Mouse (Mus musculus) urinary bladder, postnatal 14 days (tissue): ENCODE data around the gene Ptges3.
"Not testable (repeated sequence)": the region's sequence is repeated elsewhere in the genome, so short reads cannot be mapped to it uniquely, and the experiment has no call there.

Source experiments
- DNase-seq: peaks from one replicate; pipeline ENCODE4 v3.0.0; 2021; ENCODE audit warnings: low spot score

Gene Ptges3

DNA sequence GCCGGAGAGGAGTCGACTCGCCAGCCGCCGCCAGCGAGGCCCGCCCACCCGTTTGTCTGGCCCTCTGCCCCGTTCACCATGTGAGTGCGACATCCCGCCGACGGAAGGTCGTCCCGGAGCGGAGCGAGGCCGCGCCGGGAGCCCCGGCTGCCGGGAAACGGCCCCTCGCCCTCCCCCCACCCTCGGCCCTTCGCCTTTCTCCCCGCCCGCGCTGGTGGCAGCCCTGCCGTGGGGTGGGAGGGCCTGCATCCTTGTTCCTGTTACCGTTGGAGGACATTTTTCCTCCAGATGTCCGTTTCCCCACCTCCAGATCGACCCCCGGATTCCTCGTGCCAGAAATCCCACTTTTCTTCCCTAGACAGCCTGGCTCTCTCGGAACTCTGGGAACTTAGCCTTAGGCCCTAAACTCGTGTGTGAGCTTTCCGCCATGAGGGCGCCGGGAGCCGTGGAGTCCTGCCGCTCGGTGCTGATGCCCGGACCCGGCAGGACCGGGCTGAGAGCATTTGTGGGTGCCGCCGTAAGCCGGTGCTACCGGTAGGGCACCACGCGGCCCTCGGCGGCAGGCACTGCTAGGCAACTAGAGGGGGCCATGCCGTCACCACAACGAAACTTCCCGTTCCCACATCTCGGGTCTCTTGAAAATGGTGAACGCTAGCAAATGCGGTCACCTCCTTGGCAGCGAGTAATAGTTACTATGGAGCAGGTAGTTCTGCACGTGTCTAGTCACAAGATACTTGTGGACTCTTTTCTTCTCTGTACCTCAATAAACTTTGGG, 640 bp downstream of the Ptges3 start:
- DNase-seq: peak; percentile 31

- DNase-seq: no peak
These were observed 2.4 kb downstream of the Ptges3 start for GRCm38 (mm10) chr10:128061109-128061508.

DNA sequence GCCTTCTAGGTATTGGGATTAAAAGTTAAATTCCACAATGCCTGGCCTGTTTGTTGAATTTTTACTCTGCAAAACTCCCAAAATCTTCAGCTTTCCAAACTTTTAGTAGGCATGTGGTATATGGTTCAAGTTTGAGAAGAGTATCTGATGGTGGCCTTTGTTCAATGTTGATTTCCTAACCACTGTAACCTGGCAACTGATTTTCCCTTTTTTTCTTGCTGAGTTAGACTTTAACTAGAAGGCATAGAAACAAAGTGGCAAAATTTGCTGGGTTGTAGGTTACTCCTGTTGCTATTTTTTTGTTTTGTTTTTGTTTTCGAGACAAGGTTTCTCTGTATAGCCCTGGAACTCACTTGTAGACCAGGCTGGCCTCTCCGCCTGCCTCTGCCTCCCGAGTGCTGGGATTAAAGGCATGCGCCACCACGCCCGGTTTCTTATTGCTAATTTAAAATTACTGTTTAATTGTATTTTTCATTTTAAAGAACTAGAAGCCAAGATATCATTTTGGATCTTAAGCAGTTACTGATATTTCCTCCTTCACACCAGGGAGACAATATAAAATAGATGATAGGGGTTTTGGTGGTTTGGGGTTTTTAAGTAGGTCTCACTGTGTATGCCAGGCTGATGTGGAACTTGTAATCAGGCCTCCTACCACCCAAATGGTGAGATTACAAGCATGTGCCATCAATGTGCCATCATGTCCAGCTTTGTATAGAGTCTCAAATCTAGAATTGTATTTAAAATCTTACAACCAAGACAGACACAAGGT, 3.7 kb downstream of the Ptges3 start:
- no peak for DNase-seq

DNA sequence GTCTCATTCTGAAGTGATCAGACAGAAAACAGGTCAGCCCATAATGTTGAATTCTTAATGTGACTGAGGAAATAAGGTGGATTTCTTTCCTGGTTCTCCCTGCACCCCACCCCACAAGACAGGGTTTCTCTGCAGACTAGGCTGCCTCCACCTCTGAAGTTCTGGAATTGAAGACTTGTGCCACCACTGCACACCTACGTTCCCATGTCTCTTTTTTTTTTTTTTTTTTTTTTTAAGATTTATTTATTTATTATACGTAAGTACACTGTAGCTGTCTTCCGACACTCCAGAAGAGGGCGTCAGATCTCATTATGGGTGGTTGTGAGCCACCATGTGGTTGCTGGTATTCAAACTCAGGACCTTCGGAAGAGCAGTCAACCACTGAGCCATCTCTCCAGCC, 7.3 kb downstream of the Ptges3 start:
- no peak for DNase-seq

GRCm38 (mm10) chr10:128069201-128069600, 10.4 kb downstream of the Ptges3 start:
- no peak for DNase-seq

DNA sequence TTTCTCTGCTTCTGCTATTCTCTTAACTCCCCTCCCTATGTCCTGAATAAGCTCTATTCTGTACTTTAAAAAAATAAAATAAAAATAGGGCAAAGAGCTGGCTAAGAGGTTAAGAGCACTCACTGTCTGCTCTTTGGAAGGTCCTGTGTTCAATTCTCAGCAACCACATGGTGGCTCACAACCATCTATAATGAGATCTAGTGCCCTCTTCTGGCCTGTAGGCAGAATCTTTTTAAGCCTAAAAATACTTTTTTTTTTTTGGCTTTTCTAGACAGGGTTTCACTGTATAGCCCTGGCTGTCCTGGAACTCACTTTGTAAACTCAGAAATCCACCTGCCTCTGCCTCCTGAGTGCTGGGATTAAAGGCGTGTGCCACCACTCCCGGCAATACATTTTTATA, 11.7 kb downstream of the Ptges3 start:
- DNase-seq: not testable (repeated sequence)

DNA sequence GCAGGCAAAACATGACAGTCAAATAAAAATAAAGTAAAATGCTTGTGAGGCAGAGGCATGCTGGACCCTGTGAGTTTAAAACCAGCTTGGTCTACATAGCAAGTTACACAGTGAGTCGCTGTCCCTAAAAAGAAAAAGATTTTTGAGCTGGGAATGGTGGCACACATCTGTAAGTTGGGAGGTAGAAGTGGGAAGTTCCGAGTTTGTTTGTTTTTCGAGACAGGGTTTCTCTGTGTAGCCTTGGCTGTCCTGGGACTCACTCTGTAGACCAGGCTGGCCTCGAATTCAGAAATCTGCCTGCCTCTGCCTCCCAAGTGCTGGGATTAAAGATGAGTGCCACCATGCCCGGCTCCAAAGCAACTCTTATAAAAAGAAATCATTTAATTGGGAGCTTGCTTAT, 19.5 kb downstream of the Ptges3 start:
- not testable (repeated sequence) for DNase-seq

DNA sequence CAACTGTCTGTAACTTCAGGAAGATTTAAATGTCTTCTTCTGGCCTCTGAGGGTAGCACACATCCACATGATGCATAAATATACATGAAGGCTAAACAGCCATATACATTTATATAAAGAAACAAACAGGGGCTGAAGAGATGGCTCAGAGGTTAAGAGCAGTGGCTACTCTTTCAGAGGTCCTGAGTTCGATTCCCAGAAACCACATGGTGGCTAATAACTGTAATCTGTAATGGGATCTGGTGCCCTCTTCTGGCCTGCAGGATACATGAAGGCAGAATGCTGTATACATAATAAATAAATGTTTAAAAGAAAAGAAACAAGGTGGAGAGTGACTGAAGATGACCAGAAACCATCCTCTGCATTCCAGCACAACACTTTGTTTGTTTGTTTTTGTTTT, 21.7 kb downstream of the Ptges3 start:
- DNase-seq: no peak

- DNase-seq: no peak
These were observed 23.2 kb downstream of the Ptges3 start for GRCm38 (mm10) chr10:128081807-128082476.

DNA sequence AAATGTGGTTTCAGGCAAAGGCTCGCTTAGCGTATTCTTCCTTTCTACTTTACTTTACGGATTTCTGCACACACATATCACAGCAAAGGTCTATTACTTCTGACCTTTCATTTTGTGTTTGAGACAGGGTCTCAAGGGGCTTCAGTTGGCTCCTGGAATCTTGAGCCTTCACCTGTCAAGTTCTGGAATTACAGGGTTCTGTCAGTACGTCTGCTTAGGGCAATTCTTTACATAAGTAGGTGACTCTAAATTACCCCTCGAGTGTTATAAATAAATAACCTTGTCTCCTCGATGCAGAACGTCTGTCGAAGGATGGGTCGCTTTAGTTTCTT, 23.7 kb downstream of the Ptges3 start:
- no peak for DNase-seq

- peak; percentile 98 for DNase-seq
These were observed 24.2 kb downstream of the Ptges3 start, which contains the start of gene Atp5b for GRCm38 (mm10) chr10:128082880-128083421. Atp5b (plus strand) TSS chr10:128083273.

DNA sequence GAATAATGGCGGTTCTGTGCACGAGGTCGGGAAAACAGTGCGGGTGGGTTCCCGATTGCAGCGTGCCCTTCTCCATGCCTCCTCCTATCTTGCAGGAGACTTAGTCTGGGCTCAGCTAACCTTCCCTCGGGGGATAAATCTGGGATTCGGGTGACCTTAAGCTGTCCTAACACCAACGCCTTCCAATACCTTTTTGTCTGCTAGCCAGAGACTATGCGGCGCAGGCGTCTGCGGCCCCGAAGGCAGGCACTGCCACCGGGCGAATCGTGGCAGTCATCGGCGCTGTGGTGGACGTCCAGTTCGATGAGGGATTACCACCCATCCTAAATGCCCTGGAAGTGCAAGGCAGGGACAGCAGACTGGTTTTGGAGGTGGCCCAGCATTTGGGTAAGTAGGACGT, 24.9 kb downstream of the Ptges3 start:
- DNase-seq: no peak

- DNase-seq: no peak
These were observed 25.4 kb downstream of the Ptges3 start for GRCm38 (mm10) chr10:128084160-128084559.

- DNase-seq: peak; percentile 34
These were observed 27.6 kb downstream of the Ptges3 start for GRCm38 (mm10) chr10:128086391-128086790.

DNA sequence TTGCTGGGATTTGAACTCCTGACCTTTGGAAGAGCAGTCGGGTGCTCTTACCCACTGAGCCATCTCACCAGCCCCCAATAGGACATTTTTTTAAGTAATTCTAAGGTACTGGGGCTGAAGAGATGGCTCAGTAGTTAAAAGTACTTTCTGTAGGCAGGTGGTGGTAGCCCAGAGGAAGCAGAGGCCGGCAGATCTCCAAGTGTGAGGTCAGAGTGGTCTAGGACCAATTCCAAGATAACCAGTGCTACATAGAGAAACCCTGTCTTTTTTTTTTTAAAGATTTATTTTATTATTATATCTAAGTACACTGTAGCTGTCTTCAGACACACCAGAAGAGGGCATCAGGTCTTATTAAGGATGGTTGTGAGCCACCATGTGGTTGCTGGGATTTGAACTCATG, 28.5 kb downstream of the Ptges3 start:
- not testable (repeated sequence) for DNase-seq

GRCm38 (mm10) chr10:128088181-128088580, 29.4 kb downstream of the Ptges3 start:
- no peak for DNase-seq

DNA sequence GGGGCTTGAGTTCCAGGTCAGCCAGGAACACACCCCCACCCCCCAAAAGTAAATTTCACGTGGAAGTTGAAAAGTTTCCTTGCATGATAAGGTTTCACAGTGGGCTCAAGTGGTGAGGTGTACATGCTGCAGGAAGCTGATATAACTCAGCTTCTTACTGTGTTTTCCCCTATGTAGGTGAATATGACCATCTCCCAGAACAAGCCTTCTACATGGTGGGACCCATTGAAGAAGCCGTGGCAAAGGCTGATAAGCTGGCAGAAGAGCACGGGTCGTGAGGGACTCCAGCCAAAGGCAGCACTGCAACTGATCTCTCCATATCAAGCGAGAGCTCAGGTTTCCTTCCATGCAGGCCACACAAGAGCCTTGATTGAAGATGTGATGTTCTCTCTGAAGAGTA, 31.1 kb downstream of the Ptges3 start:
- no peak for DNase-seq

DNA sequence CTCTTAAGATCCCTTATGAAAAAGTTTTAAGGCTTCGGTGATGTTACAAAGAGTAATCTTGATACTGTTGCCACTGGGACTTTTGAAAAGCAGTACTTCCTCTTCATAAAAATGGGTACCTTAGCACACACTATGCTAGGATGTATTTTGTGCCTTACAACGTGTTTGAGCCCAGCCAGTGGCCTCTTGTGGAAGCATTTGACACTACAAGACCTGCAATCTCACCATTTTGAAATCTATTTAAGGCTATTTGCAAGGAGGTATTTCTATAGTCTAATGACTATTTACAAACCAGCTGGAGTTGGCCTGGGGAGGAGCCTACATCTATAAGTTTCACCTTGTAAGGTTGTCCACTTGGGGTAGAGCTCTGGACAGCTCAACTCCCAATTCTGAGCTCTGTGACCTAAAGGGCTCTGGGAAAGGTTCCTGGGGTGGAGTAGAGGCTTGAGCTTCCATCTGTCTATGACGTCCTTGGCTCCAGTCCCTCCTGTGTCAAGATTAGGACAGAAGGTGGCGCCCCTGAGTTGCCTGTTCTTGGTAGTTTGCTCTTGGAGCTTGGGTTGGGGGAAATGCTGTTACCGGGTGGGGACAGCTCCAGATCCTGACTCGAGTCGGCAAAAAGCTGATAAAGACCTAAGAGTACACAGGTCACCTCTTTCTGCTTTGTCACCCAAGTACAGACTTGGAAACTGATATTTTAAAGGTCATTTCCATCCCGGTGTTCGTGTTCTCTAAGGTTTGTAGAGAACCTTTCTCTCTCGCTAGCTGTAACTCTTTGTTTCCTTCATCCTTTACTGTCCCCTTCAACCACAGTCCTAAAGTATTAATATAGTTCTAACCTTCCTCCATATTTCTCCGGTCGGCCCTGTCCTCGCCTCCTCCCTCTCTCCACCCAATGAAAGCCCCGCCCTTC, 32.2 kb downstream of the Ptges3 start:
- DNase-seq: peak; percentile 89

DNA sequence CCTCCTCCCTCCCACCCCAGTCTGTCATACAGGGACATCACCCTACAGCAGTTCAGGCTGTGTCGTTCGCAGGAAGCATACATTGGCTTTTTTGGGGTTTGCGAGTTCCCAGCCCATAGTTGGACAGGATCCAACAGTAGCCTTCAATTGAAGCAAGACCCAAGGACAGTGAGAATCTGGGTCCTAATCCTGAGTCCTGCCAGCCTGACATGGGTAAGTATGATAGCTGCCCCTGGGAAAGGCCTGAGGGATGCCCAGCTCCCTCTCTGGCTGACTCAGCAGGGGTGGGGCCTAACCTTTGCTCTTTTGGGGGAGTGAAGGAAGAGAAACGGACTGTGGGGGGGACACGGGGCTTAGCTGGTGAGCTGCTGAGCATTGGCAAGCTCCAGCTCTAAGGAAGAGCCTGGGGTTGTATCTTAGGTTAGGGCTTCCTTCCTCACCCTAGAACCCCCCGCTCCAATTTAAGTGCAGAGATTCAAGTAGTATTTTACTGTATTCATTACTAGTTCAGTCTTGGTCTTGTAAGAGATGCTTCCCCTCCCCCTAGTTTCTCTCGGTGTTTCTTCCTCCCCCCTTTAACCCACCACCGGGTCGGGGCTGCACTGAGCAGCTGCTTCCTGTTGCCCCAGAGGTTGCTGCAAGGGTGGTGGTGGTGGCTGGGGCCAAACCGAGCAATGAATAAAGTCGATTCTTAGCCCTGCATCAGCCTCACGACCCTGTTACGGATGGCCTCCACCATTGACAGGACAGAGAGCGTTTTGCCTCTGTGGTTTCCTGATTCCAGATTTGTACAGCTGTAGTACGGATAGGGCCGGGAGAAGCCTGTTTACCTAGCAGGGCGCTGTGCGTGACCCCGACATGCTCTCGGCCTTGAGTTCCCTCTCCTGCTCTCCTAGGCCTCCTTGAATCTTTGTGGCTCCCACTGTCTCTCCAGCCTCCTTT, 33.1 kb downstream of the Ptges3 start, which contains the start of gene Baz2a:
TSS of gene Baz2a (plus strand) at position 14 of the 942 bp plus-strand sequence.
- peak; percentile 62 for DNase-seq
